Mouse (Mus musculus) left cerebral cortex, adult 2 months (tissue): ENCODE measurements around the gene Chd1l. TPM values are rescaled to one million over a fixed set of nuclear protein-coding genes. Genes with fewer than 3 reads are reported as not detected.
A peak's percentile ranks its signal among the peaks of the same experiment; 100 is the strongest.

Source experiments
- DNase-seq, 2 experiments: peaks; one replicate each; pipeline ENCODE4 v3.0.0; 2021 to 2022; ENCODE audit warnings: low spot score in 2 of 2, mixed read lengths in 1 of 2; ENCODE audit errors: extremely low spot score in 1 of 2
- H3K27ac ChIP-seq: fragments of 200-600 bp; 2 replicates; pipeline ENCODE4 v1.8.1; 2022
- H3K4me3 ChIP-seq: fragments of 200-600 bp; 2 replicates; pipeline ENCODE4 v1.8.1; 2022
- CTCF ChIP-seq: fragments of 200-600 bp; IDR thresholded peaks from 2 replicates; pipeline ENCODE4 v1.8.1; 2022; ENCODE audit warnings: antibody characterized with exemption, mild to moderate bottlenecking, moderate library complexity
- intact Hi-C: fragments of 180-260 bp; cut with DNase I; formaldehyde crosslinking; loops from one replicate; pipeline ENCODE4 v1.15.1; 2025
- long read RNA-seq, 2 experiments: library from polyadenylated mRNA; stranded (forward); transcript quantifications; one replicate each; pipeline ENCODE4 v2.0.0; 2021; ENCODE audit warnings: borderline mapping rate in 2 of 2
- total RNA-seq, 2 experiments: library from RNA; stranded (reverse); gene quantifications; 2 replicates each; pipeline ENCODE4 v1.2.3; 2021

Gene Chd1l
- total RNA-seq: 10 to 100 TPM in 1 of 2 experiments, 1 to 10 TPM in 1; 9.6 to 10.6 TPM
- long read RNA-seq, experiment 1, transcript Chd1l-201 (23 exons, 3,008 nt): major isoform, 6 of 18 reads
- long read RNA-seq, experiment 1, partial matches to known transcripts: 0 of 18 reads
- long read RNA-seq, experiment 1, other reads (novel, unspliced or antisense): 12 of 18 reads
- long read RNA-seq, experiment 2, transcript Chd1l-201 (23 exons, 3,008 nt): major isoform, 9 of 30 reads
- long read RNA-seq, experiment 2, partial matches to known transcripts: 1 of 30 reads
- long read RNA-seq, experiment 2, other reads (novel, unspliced or antisense): 20 of 30 reads

DNA sequence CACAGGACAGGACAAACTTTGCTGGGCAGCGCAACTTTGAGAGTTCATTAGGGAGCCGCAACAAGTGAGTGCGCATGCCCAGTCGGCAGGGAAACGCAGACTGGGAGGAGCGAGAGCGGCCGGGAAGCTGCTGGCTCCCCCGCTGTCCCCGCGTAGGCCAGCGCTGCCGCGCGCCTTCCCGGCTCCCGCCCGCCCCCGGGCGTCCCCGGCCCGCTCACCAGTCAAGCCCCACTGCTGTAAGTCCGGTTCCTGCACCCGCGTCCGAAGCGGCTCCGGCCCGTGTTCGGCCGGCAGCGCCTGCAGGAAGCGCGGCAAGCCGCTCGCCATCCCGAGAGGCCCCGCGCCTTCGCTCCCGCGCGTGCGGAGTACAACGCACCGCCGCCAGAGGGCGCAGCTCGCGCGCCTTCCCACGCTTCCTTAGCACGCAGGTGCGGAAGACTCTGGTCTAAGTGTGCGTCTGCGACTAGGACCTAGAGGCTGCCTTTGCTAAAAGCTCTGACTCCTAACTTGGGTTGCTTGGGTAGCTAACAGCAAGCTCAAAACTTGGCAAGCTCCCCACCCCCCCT lies at the start of gene Chd1l:
TSS of gene Chd1l (minus strand) at position 359 of the 566 bp plus-strand sequence.
- peak; percentile 89 to 96 for DNase-seq
- peak within 1 kb of the TSS; percentile 98 for H3K4me3 ChIP-seq
- TF ChIP-seq CTCF: peak; percentile 98
- intact Hi-C loops: loop anchor here (1.0 kb wide), 1 partner anchor 48 kb away; the partner anchor contains the start of gene Prkab2
- peak within 1 kb of the TSS; percentile 95 for H3K27ac ChIP-seq

DNA sequence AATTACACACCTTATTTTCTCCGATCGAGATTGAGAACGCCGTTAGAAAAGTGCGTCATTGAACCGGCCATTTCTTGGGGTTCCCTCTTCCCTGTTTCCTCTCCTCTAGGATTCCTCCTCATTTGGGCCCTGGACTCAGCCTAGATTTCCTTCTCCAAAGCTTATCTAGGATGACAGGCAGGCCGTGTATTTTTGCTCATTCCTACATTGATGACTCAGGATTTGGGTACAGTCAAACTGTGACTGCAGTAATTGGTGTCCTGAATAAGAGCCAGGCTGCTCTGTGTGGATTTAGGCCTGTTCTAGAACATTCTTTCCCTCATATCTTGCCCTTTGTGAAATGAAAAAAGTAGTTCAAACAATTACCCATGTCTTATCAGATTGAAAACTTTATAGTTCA lies 49.7 kb upstream of the Chd1l start:
- no peak overlapping the region; the same call in 1 of the 2 replicates for H3K27ac ChIP-seq
- peak overlapping the region; percentile 97 for H3K4me3 ChIP-seq
- intact Hi-C loops: loop anchor here (10.0 kb wide), 1 partner anchor 355 kb away; the partner anchor contains the start of gene Notch2
- no peak for TF ChIP-seq CTCF
- DNase-seq: no peak

DNA sequence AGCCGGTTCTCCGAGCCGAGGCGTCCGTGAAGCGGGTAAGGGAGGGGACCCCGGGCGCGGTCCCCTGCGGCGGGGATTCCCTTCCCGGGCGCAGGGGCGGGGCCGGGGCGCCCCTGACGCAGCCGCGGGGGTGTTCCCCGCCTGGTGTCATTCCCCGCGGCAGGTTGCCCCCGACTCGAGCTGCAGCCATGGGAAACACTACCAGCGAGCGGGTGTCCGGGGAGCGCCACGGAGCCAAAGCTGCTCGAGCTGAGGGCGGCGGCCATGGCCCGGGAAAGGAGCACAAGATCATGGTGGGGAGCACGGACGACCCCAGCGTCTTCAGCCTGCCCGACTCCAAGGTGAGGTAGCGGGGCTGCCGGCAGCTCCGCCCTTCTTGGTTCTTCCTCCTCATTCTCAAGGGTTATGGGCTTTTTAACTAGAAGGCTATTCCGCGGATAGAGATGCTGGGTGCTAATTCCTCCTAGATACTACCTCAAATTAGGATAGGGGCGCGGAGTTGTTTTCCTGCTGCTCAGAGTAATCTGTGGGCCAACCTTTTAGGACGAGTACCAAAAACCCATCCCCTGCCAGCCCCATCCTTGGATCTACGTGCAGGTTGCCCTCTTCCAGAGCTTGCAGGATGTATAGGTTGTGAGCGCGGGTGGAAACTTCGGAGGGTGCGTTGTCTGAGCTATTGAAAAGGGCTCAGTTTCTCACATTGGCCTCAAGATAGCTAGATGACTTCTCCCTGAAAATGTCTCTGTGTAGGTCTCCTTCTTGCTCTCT lies 48.6 kb upstream of the Chd1l start:
- no peak for TF ChIP-seq CTCF
- intact Hi-C loops: loop anchor here (1.0 kb wide), 1 partner anchor 48 kb away; the partner anchor contains the start of gene Chd1l
- DNase-seq: peak in 1 of 2 experiments; percentile 31
- Histone ChIP-seq H3K4me3 (peak overlapping the region; percentile 97), H3K27ac (peak overlapping the region; percentile 88)

DNA sequence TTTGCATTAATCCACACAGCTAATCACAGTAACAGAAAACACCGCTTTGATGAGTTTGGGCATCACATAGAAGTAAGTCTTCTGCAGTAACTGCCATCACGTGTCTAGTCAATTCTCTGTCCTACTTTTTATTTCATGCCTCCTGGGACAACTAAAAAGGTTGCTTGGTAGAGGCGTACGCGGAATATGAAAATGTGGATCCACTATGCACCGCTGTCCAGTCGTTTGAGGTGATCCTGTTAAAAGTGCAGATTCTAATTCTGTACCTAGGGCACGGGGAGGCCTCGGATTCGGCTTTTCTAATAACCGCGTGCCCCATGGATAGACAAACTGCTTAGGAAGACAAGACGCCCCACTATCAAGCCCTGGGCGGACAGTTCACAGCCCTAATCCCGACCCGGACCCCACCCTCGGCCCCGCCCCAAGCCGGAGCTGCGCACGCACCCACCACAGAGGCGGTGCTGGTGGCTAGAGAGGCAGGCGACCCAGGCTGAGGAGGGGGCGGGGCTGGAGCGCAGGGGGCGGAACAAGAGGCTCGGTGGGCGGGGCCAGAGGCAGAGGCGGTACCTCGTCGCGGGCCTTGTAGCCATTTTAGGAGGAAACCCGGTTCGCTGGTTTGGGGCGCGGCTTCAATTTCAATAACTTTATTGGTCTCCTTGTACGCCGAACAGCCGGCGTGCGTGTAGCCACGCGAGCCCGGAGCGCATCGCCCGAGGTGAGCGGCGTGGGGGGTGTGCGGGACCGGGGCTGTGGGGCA lies 47.8 kb upstream of the Chd1l start, which contains the start of gene Prkab2:
TSS of gene Prkab2 (plus strand) at position 539 of the 757 bp plus-strand sequence.
- DNase-seq: peak; percentile 98 to 99
- no peak for TF ChIP-seq CTCF
- Histone ChIP-seq H3K4me3 (peak within 1 kb of the TSS; percentile 97), H3K27ac (peak within 1 kb of the TSS; percentile 88)
- intact Hi-C loops: loop anchor here (1.0 kb wide), 1 partner anchor 48 kb away; the partner anchor contains the start of gene Chd1l

DNA sequence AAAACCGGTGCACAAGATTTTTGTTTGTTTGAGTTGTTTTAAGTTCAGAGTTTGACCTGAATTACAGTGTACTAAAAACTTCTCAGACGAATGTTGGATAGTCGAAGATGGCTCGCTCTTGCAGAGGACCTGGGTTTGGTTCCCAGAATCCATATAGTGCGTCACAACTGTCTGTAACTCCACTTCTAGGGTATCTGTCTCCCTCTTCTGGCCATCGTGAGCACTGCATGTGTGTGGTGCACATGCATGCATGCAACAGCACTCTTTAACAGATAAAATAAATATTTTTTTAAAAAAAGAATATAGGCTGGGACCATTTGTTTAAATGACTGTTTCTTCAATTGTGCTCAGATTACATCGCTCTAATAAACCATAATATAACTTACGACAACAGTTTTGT lies 44.9 kb upstream of the Chd1l start:
- no peak for DNase-seq
- intact Hi-C loops: no loop called here
- no peak overlapping the region for H3K27ac ChIP-seq
- TF ChIP-seq CTCF: peak; percentile 46
- no peak overlapping the region for H3K4me3 ChIP-seq

DNA sequence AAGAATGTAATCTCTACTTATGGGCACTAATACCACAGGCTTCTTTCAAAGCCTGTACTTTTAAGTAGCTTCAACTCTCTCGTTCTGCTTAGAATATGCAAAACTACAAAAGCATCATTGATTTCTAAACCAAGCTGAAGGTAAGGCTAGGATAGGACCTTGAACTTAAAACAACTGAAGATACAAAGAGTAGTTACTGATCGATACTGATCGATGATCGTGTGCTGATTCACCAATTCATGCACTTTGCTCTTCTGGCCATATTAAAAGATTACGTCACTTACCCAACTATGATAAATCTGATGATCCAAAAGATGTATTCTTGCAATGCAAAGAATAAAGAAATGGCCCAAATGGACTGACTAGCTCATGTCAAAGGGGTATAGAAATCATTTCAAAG lies 43.8 kb upstream of the Chd1l start:
- no peak for TF ChIP-seq CTCF
- intact Hi-C loops: no loop called here

DNA sequence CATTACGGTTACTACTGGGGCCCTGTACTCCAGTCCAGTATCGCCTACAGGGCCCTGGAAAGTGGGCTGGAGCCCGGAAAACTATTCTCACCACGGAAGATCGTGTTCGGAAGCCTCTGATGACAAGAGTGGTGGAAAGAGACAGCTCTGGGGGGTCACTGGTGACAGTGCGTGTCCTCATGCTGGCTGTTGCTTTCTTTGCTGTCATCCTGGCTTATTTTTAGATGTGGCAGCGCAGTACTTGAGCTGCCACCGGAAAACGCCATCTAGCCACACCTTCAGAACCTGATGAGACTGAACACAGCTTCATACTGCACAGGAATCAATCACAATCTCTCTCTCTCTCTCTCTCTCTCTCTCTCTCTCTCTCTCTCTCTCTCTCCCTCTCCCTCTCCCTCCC lies 41.6 kb upstream of the Chd1l start:
- no peak overlapping the region for H3K4me3 ChIP-seq
- no peak for DNase-seq
- H3K27ac ChIP-seq: no peak overlapping the region
- intact Hi-C loops: no loop called here
- TF ChIP-seq CTCF: no peak

More for the DNA sequence above, 43.8 kb upstream of the Chd1l start:
- DNase-seq: no peak
- H3K27ac ChIP-seq: no peak overlapping the region
- no peak overlapping the region for H3K4me3 ChIP-seq

DNA sequence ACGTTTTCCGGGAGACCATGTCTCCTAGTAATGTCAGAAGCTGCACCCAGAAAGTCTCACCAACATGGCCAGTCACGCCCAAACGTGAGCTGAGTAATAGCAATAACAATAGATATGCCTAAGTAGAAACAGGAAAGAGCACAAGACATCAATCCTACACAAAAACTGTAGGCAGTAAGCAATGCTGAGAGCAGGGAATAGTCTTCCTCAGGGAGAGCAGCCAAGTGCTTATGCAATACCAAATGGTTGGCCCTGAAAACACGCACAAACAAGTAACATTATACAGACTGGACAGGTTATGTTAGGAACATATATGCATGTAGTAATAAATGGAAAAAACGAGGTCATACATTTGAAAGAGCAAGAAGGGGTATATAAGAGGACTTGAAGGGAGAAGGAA lies 39.5 kb upstream of the Chd1l start:
- Histone ChIP-seq H3K27ac (no peak overlapping the region), H3K4me3 (no peak overlapping the region)
- no peak for TF ChIP-seq CTCF
- intact Hi-C loops: no loop called here
- DNase-seq: no peak

DNA sequence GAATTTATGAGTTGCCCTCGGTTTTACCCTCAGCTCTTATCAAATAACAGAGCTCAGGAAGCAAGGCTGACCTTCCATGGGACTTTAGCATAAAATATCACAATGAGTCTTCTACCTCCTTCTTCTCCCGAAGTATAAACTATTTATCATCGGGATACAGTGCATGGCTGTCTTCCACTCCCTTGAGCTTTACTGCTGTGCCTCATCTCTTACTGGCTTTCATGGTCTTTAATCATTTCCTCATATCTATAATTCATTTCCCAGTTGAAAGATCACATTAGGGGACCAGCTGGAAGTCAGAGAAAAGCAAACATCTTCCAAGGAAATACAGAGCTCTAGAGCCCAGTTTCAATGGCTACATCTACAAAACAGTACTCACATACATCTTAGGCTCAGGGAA lies 39.0 kb upstream of the Chd1l start:
- intact Hi-C loops: no loop called here
- Histone ChIP-seq H3K27ac (no peak overlapping the region), H3K4me3 (no peak overlapping the region)
- DNase-seq: no peak
- no peak for TF ChIP-seq CTCF

DNA sequence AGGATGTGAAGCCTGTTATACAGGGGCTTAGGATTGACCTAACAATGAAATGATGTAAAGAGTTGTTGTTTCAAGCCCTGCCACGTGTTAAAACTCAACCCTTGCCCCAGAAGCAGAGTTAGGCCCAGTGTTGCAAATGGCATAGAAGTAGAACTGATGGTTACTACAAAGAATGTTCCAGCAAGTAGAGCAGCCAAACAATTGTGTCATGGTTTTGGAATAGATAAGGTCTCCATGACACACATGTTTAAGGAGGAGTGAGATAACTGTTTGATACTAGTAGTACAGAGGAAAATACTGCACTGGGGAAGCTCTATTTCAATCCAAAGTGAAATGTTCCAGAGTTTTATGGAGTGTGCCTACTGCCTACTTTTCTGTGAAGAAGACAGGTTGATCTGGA lies 38.5 kb upstream of the Chd1l start:
- no peak overlapping the region for H3K4me3 ChIP-seq
- H3K27ac ChIP-seq: no peak overlapping the region
- intact Hi-C loops: no loop called here
- no peak for DNase-seq
- no peak for TF ChIP-seq CTCF

DNA sequence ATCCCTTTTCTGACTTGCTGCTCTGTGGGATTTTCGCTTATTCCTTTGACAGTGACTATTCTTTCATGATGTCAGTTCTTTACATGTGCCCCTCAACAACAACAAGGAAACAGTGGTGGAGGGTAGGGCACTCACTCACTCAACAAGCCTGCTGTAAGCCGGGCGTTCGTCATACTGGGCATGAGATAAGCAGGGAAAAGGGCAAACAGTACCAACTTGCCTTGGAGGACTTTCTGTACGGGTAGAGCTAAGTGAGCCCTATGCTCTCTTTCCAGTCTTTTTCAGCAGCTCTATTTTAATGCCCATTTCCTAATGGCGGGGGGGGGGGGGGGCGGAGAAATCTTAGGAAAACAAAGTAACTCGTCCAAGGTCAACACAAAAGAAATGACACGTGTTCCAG lies 32.0 kb upstream of the Chd1l start:
- DNase-seq: no peak
- Histone ChIP-seq H3K27ac (no peak overlapping the region), H3K4me3 (no peak overlapping the region)
- no peak for TF ChIP-seq CTCF
- intact Hi-C loops: no loop called here
